Mouse (Mus musculus): ENCODE results near the gene B3gnt8.

DNA sequence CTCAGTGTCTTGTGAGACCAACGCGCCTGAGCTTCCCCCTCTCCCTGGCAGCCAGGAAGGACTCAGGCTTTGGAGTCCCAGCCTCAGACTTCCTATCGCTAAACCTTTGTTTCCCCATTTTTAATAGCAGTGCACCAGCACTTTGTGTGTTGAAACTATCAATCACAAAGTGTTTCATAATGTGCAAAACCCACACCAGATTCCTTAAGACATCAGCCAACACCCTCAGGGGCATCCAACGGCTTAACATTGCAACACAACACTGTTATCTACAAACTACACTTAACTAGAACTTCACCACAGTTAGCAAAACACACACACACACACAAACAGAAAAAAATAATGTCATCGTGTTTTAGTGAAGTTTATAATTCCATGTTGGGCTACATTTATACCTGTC is 23.4 kb downstream of the B3gnt8 start:
- TF ChIP-seq ZC3H11A (IDR thresholded peaks at IDR 0.05; ENCODE audit: low read depth, low read length) (no peak), TBP (IDR thresholded peaks at IDR 0.05; ENCODE audit: low read depth, low read length) (no peak), CTCF (IDR thresholded peaks at IDR 0.05 in 2 of 3, conservative IDR thresholded peaks at IDR 0.05 in 1 of 3; ENCODE audit: control insufficient read depth in 1 of 3, insufficient read depth in 1 of 3, low read depth in 2 of 3, low read length in 3 of 3, poor library complexity in 1 of 3, severe bottlenecking in 1 of 3) (no peak), POLR2A (IDR thresholded peaks at IDR 0.05; ENCODE audit: control insufficient read depth in 1 of 2, insufficient read depth in 1 of 2, low read depth in 1 of 2, low read length in 2 of 2, poor library complexity in 1 of 2) (no peak), E2F4 (IDR thresholded peaks at IDR 0.05; ENCODE audit: borderline replicate concordance, low read depth, low read length) (no peak), SIN3A (IDR thresholded peaks at IDR 0.05; ENCODE audit: low read length) (no peak), ZKSCAN1 (IDR thresholded peaks at IDR 0.05; ENCODE audit: low read depth, low read length) (no peak), CHD2 (IDR thresholded peaks at IDR 0.05; ENCODE audit: low read length) (no peak), HCFC1 (IDR thresholded peaks at IDR 0.05; ENCODE audit: low read depth, low read length) (no peak), RCOR1 (IDR thresholded peaks at IDR 0.05; ENCODE audit: low read depth, low read length) (no peak), USF1 (IDR thresholded peaks at IDR 0.05; ENCODE audit: low read depth, low read length) (no peak), POLR2AphosphoS5 (IDR thresholded peaks at IDR 0.05; ENCODE audit: borderline replicate concordance, low read depth, low read length) (no peak), MAX (IDR thresholded peaks at IDR 0.05; ENCODE audit: low read length) (no peak)
